Mouse (Mus musculus): ENCODE results near the gene Olfr317.
"Not testable (repeated sequence)": the region's sequence is repeated elsewhere in the genome, so short reads cannot be mapped to it uniquely, and the experiment has no call there.

Olfr317 gene

DNA sequence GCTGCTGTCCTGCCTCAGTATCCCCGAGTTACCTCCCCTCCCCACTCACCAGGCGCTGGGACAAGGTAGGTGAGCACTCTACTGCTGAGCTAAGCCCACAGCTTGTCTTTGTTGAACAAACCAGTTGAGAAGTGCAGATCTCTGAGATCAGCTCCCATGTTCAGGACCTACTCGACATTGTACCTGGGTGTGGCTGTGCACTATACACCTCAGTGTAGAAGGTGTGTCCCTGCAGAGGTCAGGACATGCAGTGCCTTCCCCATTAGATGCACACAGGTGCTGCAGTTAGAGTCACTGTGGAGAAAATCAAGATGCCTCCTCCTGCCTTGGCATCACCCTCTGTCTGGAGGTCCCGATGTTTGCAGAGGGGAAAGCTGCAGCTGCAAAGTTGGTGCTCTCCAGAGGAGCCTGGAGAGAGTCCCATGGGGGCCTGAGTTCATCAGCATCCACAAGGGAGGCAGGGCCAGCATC lies at the start of gene Olfr317:
Gene Olfr317, minus strand, starts transcription at position 421 of the 471 bp plus-strand sequence.
- DNase-seq (ENCODE audit: low spot score): no peak

DNA sequence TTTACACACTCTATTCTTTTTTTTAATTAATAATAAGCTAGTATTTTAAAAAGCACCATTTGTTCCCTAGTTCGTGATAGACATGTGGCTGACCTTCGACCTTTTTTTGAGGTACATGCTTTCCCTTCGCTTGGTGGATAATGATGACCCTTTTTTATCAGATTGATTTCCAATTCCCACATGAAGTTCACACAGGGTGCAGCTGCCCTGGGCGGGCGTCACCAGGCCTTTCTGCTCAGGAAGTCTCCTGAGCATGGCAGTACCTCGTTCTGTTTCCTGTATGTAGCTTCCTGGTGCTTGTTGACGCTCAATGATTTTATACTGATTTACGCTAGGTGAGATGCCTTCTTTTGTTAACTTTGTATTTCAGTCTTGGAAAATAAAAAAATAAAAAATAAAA lies 49.3 kb upstream of the Olfr317 start:
- no peak for DNase-seq (ENCODE audit: low spot score)

DNA sequence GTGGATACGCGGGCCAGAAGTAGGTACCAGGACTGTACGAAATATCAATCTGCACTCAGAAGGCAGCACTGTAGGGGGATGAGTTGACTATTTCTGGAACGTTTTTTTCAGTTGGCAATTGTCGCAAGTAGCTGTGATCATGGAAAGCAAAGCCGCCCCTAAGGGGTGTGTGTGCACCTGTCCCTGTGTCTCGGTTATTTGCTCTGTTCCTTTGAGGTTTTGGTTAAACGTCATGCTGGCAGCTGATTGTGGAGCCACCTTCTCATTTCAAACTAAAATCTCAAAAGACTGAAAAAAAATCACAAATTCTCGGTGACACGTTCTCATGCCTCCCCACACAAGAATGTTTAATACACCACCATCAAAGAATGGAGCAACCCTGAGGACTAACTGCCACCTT lies 48.6 kb upstream of the Olfr317 start:
- no peak for DNase-seq (ENCODE audit: low spot score)

DNA sequence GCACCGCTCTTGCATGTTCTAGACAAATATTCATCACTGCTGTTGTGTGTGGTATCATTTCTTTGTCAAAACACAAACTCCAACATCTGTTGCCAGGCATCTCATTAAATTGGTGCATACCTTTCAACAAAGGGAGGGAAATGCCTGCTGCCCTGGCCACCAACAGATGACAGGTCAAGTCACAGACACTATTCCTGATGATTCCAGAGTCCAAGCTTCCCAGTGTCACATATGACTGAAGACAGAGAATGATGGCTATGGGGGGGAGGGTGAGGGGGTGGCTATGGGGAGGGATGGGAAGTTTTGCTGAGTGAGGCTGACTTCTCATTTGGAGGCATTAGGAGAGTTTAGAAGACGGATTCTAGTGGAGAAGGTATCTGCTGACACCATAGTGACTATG lies 45.2 kb upstream of the Olfr317 start:
- DNase-seq (ENCODE audit: low spot score): no peak

DNA sequence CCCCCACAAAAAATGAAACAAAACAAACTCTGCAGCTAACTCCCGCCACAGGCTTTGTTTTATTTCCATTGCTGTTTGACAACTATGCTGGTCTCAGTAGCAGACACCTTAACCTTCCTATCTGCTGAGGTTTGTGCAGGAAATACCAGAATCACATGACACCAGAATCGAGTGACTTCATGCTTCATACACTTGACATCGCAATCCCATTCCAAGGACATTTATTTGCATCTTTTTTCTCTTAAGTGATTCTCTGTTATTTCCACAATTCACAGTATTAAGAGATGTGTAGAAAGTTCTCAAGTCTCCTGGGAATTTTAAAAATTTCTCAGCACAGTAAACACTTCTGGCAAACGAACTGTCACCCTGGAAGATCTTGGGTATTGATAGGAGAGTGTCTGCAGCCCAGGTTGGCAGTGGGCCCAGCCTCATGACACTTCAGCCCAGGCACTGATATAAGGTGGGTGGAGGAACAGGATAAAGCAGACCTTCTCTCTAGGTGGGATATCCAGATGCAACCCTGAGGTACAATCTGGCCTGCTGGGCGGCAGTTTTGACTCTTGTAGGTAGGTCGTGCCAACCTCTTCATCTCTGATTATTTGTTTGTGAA lies 43.6 kb upstream of the Olfr317 start, which contains the start of gene Olfr314:
Gene Olfr314, plus strand, starts transcription at position 473 of the 610 bp plus-strand sequence.
- no peak for DNase-seq (ENCODE audit: low spot score)

DNA sequence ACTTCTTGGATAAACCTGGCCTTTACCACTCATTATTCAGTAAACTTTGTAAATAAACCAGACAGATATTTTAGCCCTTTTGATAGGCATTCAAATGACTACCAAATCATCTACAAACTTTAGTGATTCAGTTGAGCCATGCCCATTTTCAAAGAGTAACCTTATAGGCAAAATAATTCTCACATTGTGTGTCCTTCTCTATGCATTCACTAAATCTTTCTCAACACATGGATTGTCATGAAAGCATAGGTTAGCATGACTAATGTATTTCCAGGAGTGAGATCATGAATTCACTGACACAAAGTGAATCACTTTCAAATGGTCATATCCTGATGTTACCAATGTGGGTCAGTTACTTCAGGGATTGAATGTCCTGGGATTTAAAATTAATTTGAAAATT lies 33.9 kb upstream of the Olfr317 start, which contains the start of gene Olfr315:
Gene Olfr315, plus strand, starts transcription at position 301 of the 400 bp plus-strand sequence.
- DNase-seq (ENCODE audit: low spot score): no peak

DNA sequence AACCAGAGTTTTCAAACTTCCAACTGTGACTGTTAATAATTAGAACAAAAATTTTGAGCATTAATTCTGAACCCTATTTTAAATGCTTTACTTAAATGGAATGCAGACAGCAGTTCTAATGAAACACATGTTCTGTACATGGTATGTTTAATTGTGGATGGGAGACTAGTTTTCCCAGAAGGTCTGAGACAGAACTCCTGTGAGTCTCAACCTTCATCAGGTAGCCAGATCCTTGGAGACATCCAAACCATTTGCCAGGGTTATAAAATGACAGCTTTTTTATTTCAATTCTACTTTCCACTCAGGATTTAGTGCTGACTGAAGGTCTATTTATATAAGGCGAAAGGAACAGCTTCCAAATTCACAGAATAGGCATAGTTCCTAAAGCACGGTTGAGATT lies 13.4 kb upstream of the Olfr317 start, which contains the start of gene Olfr316:
Gene Olfr316, plus strand, starts transcription at position 301 of the 400 bp plus-strand sequence.
- DNase-seq (ENCODE audit: low spot score): no peak

DNA sequence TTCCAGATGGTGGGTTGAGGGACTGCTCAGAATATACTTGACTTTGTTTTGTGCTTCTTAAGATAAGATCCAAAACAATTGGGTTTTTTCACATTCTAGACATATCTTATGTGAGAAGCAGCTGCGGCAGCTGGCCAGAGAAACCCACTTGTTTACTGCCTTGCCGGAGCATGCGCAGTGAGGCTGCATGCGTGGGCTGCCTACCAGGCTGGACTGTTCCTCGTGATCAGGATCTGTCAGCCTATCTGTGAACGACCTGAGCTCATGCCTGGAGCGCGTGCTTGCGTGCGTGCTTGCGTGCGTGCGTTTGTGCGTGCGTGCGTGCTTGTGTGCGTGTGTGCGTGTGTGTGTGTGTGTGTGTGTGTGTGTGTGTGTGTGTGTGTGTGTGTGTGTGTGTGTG lies 12.1 kb upstream of the Olfr317 start:
- DNase-seq (ENCODE audit: low spot score): not testable (repeated sequence)

DNA sequence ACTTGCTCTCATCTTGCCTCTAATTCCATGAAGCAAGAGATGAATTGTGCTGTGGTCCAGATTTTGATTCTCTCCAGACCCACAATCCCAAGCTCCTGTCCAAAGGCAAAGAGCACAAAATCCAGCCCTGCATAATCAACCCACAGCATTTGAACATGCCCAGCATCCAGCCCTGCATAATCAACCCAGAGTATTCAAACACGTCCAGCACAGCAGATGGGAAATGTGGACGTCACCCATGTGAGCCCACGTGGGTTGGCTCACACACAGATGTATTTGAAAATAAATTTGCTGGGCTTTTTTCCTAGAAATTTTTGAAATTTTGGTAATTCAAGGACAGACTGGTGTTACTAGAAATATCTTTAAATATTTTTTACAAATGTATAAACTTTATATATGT lies 5.6 kb downstream of the Olfr317 start:
- no peak for DNase-seq (ENCODE audit: low spot score)

DNA sequence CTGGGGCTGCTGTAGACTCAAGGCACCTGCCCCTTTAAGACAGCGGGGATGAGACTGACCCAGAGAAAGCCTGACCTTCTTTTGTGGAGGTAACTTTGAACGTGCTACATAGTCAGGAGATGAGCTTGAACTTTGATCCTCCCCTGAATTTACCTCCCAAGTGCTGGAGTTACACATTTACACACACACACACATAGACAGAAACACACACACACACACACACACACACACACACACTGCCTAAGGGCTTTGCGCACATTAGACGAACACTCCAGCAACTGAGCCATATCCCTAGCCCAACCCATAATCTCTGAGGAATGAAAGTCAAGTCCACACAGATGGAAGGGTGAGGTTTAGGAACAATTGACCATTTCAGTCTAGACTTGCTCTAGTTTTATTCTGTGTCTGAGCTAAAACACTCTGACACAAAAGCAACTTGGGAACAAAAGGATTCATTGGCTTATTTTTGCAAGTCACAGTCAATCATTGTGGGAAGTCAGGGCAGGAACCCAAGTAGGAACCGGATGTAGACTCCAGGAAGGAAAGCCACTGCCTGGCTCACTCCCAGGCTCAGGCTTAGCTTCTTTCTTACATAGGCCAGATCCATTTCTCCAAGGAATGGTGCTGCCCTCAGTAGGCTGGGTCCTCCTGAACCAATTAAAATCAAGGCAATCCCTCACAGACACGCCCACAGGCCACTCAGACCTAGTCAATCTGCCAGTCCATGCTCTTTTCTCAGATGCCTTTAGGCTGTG lies 10.9 kb downstream of the Olfr317 start:
- DNase-seq (ENCODE audit: low spot score): peak; percentile 17

DNA sequence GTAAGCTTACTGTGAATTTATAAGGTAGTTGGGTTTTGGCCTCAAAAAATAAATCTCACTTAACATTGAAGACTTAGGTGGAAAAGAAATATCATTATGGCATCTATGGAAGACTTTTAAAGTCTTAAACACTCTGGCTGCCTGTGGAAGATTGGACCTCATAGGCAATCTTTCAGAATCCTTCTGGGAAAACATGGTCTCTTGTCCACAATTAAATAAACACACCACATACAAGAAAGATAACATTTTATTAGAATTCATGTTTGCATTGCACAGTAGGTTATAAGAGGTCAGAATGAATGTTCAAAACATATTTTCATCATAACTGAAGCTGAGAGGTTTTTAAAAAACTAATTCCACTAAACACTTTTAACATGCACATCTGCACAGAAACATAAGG lies 15.1 kb downstream of the Olfr317 start, which contains the start of gene Olfr318:
Gene Olfr318, minus strand, starts transcription at position 101 of the 400 bp plus-strand sequence.
- DNase-seq (ENCODE audit: low spot score): no peak

DNA sequence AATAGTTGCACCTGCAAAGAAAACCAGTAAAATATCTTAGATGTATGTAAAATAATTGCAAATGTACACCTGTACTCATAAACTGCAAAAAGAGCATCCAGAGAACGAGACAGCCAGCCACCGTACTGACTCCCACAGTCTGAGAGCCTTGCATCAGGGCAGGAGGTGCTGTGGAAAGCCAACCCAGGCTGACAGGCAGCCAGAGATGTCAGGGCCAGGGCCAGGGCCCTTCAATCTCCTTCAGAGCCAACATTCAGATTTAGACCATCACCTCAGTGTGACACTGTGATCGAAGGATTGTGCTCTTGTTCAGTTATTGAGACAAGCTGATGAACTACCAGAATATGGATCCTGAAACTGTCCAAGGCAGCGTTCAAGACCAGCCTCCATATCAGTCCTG lies 19.3 kb downstream of the Olfr317 start:
- DNase-seq (ENCODE audit: low spot score): no peak

DNA sequence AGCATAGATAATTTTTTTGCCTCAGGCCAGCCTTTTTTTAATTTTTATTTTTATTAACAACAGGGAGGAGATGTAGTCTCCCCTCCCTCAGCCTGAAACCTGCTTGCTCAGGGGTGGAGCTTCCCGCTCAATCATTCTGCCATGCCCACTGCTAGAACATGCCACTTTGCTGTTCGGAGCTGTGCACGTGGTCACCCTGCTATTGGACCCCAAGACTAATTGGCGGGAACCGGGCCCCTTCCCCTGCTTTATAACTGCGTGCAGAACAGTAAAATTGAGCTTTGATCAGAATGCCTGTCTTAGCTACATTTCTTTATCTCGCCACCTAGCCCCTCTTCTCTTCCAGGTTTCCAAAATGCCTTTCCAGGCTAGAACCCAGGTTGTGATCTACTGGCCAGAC lies 21.3 kb downstream of the Olfr317 start:
- not testable (repeated sequence) for DNase-seq (ENCODE audit: low spot score)

DNA sequence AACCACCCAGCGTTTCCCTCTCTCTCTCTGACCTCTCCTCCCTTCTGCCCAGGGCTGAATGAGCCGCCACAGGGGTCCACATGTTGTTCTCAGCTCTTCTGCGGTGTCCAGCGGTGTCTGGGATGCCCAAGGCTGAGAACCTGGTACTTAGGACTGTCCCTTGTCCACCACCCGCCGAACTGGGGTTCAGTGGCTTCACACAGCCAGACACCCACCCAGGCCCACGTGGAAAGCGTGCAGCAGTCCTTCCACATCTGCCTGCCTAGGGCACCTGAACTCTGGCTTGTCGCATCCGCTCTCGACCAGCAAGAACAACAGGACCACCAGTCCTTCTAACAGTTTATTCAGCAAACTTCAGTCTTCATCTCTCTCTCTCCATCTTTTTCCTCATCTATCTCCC lies 29.9 kb downstream of the Olfr317 start:
- DNase-seq (ENCODE audit: low spot score): no peak

DNA sequence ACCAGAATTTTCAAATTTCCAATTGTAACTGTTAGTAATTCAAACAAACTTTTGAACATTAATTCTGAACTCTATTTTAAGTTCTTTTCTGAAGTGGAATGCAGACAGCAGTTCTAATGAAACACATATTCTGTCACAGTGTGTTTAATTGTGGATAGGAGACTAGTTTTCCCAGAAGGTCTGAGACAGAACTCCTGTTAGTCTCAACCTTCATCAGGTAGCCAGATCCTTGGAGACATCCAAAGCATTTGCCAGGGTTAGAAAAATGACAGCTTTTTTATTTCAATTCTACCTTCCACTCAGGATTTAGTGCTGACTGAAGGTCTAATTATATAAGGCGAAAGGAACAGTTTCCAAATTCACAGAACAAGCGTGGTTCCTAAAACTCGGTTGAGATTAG lies 40.1 kb downstream of the Olfr317 start, which contains the start of gene Olfr319:
Gene Olfr319, plus strand, starts transcription at position 301 of the 400 bp plus-strand sequence.
- no peak for DNase-seq (ENCODE audit: low spot score)

Data from yolk sac, embryonic 10.5 days (tissue).